Mouse (Mus musculus): ENCODE measurements around the gene Adm. TPM values are rescaled to one million over a fixed set of nuclear protein-coding genes. Genes with fewer than 3 reads are reported as not detected.

The Adm gene
- total and polyA plus RNA-seq, 2 experiments from 2014 or later, result 2.1 to 6.0 TPM

- H3K27ac ChIP-seq, result no peak overlapping the region
- WGBS, result 81% methylated on average over 13 of the region's 13 CpGs
- H3K4me1 ChIP-seq (ENCODE audit: insufficient read depth, low read length), result no peaks in the 10 kb centered on the region
- no peak for ATAC-seq
- no peak overlapping the region for H3K9ac ChIP-seq (replicated peaks; ENCODE audit: low read length)
- 0 out of 2 replicates have a peak, but pooled peaks cover 2% of the 10 kb centered on the region for H3K9me3 ChIP-seq (ENCODE audit: low read length)
- no peak for DNase-seq (ENCODE audit: low spot score)
- H3K36me3 ChIP-seq (ENCODE audit: insufficient read depth, low read length), result no peaks in the 10 kb centered on the region
- H3K27me3 ChIP-seq (ENCODE audit: insufficient read depth, low read length), result no peaks in the 10 kb centered on the region
- TF ChIP-seq CTCF (IDR thresholded peaks at IDR 0.05; ENCODE audit: low read depth), result no peak
- H3K4me3 ChIP-seq (ENCODE audit: low read length), result no peak overlapping the region
- H3K4me2 ChIP-seq (ENCODE audit: low read depth, low read length), result no peak overlapping the region
These were observed 21.1 kb downstream of the Adm start for GRCm38 (mm10) chr7:110648455-110649085.

- WGBS, result 73% methylated on average over 6 of the region's 6 CpGs
These were observed 21.9 kb downstream of the Adm start for GRCm38 (mm10) chr7:110649133-110649987.

GRCm38 (mm10) chr7:110650491-110650890 lies 23.0 kb downstream of the Adm start:
- no peak for ATAC-seq
- H3K9me3 ChIP-seq (ENCODE audit: low read length), result 0 out of 2 replicates have a peak, but pooled peaks cover 2% of the 10 kb centered on the region

More at GRCm38 (mm10) chr7:110649133-110649987, 21.9 kb downstream of the Adm start:
- Histone ChIP-seq H3K4me1 (ENCODE audit: insufficient read depth, low read length) (no peaks in the 10 kb centered on the region), H3K27ac (no peak overlapping the region), H3K9me3 (ENCODE audit: low read length) (0 out of 2 replicates have a peak, but pooled peaks cover 2% of the 10 kb centered on the region), H3K36me3 (ENCODE audit: insufficient read depth, low read length) (no peaks in the 10 kb centered on the region), H3K4me2 (ENCODE audit: low read depth, low read length) (no peak overlapping the region), H3K9ac (replicated peaks; ENCODE audit: low read length) (no peak overlapping the region), H3K4me3 (ENCODE audit: low read length) (no peak overlapping the region), H3K27me3 (ENCODE audit: insufficient read depth, low read length) (no peaks in the 10 kb centered on the region)
- no peak for TF ChIP-seq CTCF (IDR thresholded peaks at IDR 0.05; ENCODE audit: low read depth)
- no peak for ATAC-seq
- DNase-seq (ENCODE audit: low spot score), result no peak

GRCm38 (mm10) chr7:110651091-110651490 lies 23.6 kb downstream of the Adm start:
- ATAC-seq, result no peak
- no peak for TF ChIP-seq CTCF (IDR thresholded peaks at IDR 0.05; ENCODE audit: low read depth)

More at GRCm38 (mm10) chr7:110650491-110650890, 23.0 kb downstream of the Adm start:
- Histone ChIP-seq H3K36me3 (ENCODE audit: insufficient read depth, low read length) (no peaks in the 10 kb centered on the region), H3K4me2 (ENCODE audit: low read depth, low read length) (no peak overlapping the region), H3K27me3 (ENCODE audit: insufficient read depth, low read length) (no peaks in the 10 kb centered on the region), H3K4me1 (ENCODE audit: insufficient read depth, low read length) (no peaks in the 10 kb centered on the region), H3K4me3 (ENCODE audit: low read length) (no peak overlapping the region), H3K9ac (replicated peaks; ENCODE audit: low read length) (no peak overlapping the region), H3K27ac (no peak overlapping the region)
- no peak for DNase-seq (ENCODE audit: low spot score)
- 88% methylated on average over 4 of the region's 4 CpGs for WGBS
- TF ChIP-seq CTCF (IDR thresholded peaks at IDR 0.05; ENCODE audit: low read depth), result no peak

GRCm38 (mm10) chr7:110655230-110655629 lies 27.8 kb downstream of the Adm start:
- WGBS, result 76% methylated on average over 3 of the region's 3 CpGs
- no peak for TF ChIP-seq CTCF (IDR thresholded peaks at IDR 0.05; ENCODE audit: low read depth)
- Histone ChIP-seq H3K9me3 (ENCODE audit: low read length) (no peaks in the 10 kb centered on the region), H3K27me3 (ENCODE audit: insufficient read depth, low read length) (no peaks in the 10 kb centered on the region), H3K4me2 (ENCODE audit: low read depth, low read length) (no peak overlapping the region), H3K27ac (no peak overlapping the region), H3K9ac (replicated peaks; ENCODE audit: low read length) (no peak overlapping the region), H3K4me1 (ENCODE audit: insufficient read depth, low read length) (no peaks in the 10 kb centered on the region), H3K4me3 (ENCODE audit: low read length) (no peak overlapping the region), H3K36me3 (ENCODE audit: insufficient read depth, low read length) (no peaks in the 10 kb centered on the region)
- DNase-seq (ENCODE audit: low spot score), result no peak
- ATAC-seq, result no peak

More at GRCm38 (mm10) chr7:110651091-110651490, 23.6 kb downstream of the Adm start:
- H3K9ac ChIP-seq (replicated peaks; ENCODE audit: low read length), result no peak overlapping the region
- no peaks in the 10 kb centered on the region for H3K36me3 ChIP-seq (ENCODE audit: insufficient read depth, low read length)
- no peak for DNase-seq (ENCODE audit: low spot score)
- no peaks in the 10 kb centered on the region for H3K27me3 ChIP-seq (ENCODE audit: insufficient read depth, low read length)
- 79% methylated on average over 6 of the region's 6 CpGs for WGBS
- 0 out of 2 replicates have a peak, but pooled peaks cover 2% of the 10 kb centered on the region for H3K9me3 ChIP-seq (ENCODE audit: low read length)
- H3K4me1 ChIP-seq (ENCODE audit: insufficient read depth, low read length), result no peaks in the 10 kb centered on the region
- no peak overlapping the region for H3K27ac ChIP-seq
- no peak overlapping the region for H3K4me3 ChIP-seq (ENCODE audit: low read length)
- no peak overlapping the region for H3K4me2 ChIP-seq (ENCODE audit: low read depth, low read length)

- Histone ChIP-seq H3K36me3 (ENCODE audit: insufficient read depth, low read length) (no peaks in the 10 kb centered on the region), H3K4me2 (ENCODE audit: low read depth, low read length) (no peak overlapping the region), H3K9ac (replicated peaks; ENCODE audit: low read length) (no peak overlapping the region), H3K27ac (no peak overlapping the region), H3K4me3 (ENCODE audit: low read length) (no peak overlapping the region), H3K4me1 (ENCODE audit: insufficient read depth, low read length) (no peaks in the 10 kb centered on the region), H3K9me3 (ENCODE audit: low read length) (no peaks in the 10 kb centered on the region), H3K27me3 (ENCODE audit: insufficient read depth, low read length) (no peaks in the 10 kb centered on the region)
- no peak for TF ChIP-seq CTCF (IDR thresholded peaks at IDR 0.05; ENCODE audit: low read depth)
- 67% methylated on average over 6 of the region's 6 CpGs for WGBS
- ATAC-seq, result no peak
- DNase-seq (ENCODE audit: low spot score), result no peak
These were observed 28.5 kb downstream of the Adm start for GRCm38 (mm10) chr7:110655966-110656365.

Data from hindbrain, postnatal 0 days (tissue).